Mouse (Mus musculus): ENCODE results near the gene Parp2.
"Not testable (repeated sequence)": the region's sequence is repeated elsewhere in the genome, so short reads cannot be mapped to it uniquely, and the experiment has no call there.

Gene Parp2

GRCm38 (mm10) chr14:50807487-50808072 is at the start of gene Parp2, which contains the start of gene Ccnb1ip1:
TSS of gene Parp2 (plus strand) at chr14:50807841.
TSS of gene Ccnb1ip1 (minus strand) at chr14:50807732.
- peak; percentile 94 to 96 for DNase-seq

- DNase-seq = no peak
Measured at GRCm38 (mm10) chr14:50758416-50759085, 49.1 kb upstream of the Parp2 start.

- no peak for DNase-seq
Measured at GRCm38 (mm10) chr14:50765736-50766135, 41.9 kb upstream of the Parp2 start.

- peak in 1 of 2 experiments; percentile 16 for DNase-seq
Measured at GRCm38 (mm10) chr14:50771342-50771741, 36.3 kb upstream of the Parp2 start.

GRCm38 (mm10) chr14:50782166-50782565 is 25.5 kb upstream of the Parp2 start:
- DNase-seq = no peak

- peak; percentile 17 to 32 for DNase-seq
Measured at GRCm38 (mm10) chr14:50784391-50785250, 23.0 kb upstream of the Parp2 start.

GRCm38 (mm10) chr14:50785251-50785637 is 22.4 kb upstream of the Parp2 start, which contains the start of gene Ttc5:
TSS of gene Ttc5 (minus strand) at chr14:50785519.
- DNase-seq = peak; percentile 95 to 97

GRCm38 (mm10) chr14:50788157-50788556 is 19.5 kb upstream of the Parp2 start:
- DNase-seq = no peak

GRCm38 (mm10) chr14:50795261-50795935 is 12.2 kb upstream of the Parp2 start:
- DNase-seq = no peak

- DNase-seq = no peak
Measured at GRCm38 (mm10) chr14:50795965-50796364, 11.7 kb upstream of the Parp2 start.

GRCm38 (mm10) chr14:50796464-50796863 is 11.2 kb upstream of the Parp2 start:
- no peak for DNase-seq

- DNase-seq = peak in 1 of 2 experiments; percentile 17
Measured at GRCm38 (mm10) chr14:50798512-50798911, 9.1 kb upstream of the Parp2 start.

- DNase-seq = peak; percentile 26 to 50
Measured at GRCm38 (mm10) chr14:50799502-50800259, 8.0 kb upstream of the Parp2 start.

- no peak for DNase-seq
Measured at GRCm38 (mm10) chr14:50802441-50802840, 5.2 kb upstream of the Parp2 start.

GRCm38 (mm10) chr14:50802843-50803562 is 4.6 kb upstream of the Parp2 start:
- DNase-seq = peak in 1 of 2 experiments; percentile 12

- DNase-seq = no peak
Measured at GRCm38 (mm10) chr14:50804683-50805082, 3.0 kb upstream of the Parp2 start.

- not testable (repeated sequence) for DNase-seq
Measured at GRCm38 (mm10) chr14:50806469-50806868, 1.2 kb upstream of the Parp2 start.

- no peak for DNase-seq
Measured at GRCm38 (mm10) chr14:50813060-50813459, 5.4 kb downstream of the Parp2 start.

- no peak for DNase-seq
Measured at GRCm38 (mm10) chr14:50823240-50823639, 15.6 kb downstream of the Parp2 start.

GRCm38 (mm10) chr14:50824219-50824618 is 16.6 kb downstream of the Parp2 start:
- DNase-seq = no peak

GRCm38 (mm10) chr14:50826579-50826978 is 18.9 kb downstream of the Parp2 start:
- DNase-seq = no peak

Data from kidney, postnatal 4 days (tissue).